Mouse (Mus musculus) lung, adult 2 months (tissue): ENCODE measurements around the gene Snai1.

Source experiments
- CTCF ChIP-seq: fragments of 200-500 bp; IDR thresholded peaks from 2 replicates; pipeline ENCODE4 v1.5.1; 2011; ENCODE audit warnings: mild to moderate bottlenecking, low read length, control low read depth; ENCODE audit not compliant: insufficient read depth
- POLR2A ChIP-seq: fragments of 200-500 bp; IDR thresholded peaks from 2 replicates; pipeline ENCODE4 v1.6.1; 2011; ENCODE audit warnings: low read depth, mild to moderate bottlenecking, control low read depth, low read length, borderline replicate concordance; ENCODE audit errors: extremely low read depth

DNA sequence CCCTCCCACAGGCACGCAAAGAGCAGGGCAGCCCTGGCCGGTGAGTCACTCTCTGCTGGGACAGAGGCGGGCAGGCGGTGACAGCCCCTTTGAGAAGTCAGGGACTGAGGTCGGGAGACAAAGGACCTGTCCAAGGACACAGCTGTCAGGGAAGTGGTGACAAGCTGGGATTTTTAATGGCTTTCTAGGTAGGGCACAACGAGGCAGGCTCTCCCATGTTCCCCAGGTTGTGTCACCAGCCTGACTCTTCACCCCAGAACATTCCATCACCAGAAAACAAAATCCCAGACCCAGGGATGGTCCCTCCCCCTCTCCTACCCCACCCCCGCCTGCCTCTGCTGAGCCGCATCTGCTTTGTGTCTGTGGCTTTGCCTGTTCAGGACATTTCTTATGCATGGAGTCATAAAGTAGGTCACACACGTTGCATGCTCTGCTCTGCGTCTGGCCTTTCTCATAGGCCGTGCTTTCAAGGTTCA, 15.0 kb downstream of the Snai1 start:
- TF ChIP-seq POLR2A = no peak
- no peak for TF ChIP-seq CTCF
